Mouse (Mus musculus) adrenal gland, adult (tissue): Measurements from ENCODE around the gene 1700016H13Rik.

Experiments
- DNase-seq, 2 experiments: peaks; one replicate each; pipeline ENCODE4 v3.0.0; 2022 to 2023; ENCODE audit warnings: low spot score in 1 of 2; ENCODE audit not compliant: inconsistent age in 2 of 2

The 1700016H13Rik gene

DNA sequence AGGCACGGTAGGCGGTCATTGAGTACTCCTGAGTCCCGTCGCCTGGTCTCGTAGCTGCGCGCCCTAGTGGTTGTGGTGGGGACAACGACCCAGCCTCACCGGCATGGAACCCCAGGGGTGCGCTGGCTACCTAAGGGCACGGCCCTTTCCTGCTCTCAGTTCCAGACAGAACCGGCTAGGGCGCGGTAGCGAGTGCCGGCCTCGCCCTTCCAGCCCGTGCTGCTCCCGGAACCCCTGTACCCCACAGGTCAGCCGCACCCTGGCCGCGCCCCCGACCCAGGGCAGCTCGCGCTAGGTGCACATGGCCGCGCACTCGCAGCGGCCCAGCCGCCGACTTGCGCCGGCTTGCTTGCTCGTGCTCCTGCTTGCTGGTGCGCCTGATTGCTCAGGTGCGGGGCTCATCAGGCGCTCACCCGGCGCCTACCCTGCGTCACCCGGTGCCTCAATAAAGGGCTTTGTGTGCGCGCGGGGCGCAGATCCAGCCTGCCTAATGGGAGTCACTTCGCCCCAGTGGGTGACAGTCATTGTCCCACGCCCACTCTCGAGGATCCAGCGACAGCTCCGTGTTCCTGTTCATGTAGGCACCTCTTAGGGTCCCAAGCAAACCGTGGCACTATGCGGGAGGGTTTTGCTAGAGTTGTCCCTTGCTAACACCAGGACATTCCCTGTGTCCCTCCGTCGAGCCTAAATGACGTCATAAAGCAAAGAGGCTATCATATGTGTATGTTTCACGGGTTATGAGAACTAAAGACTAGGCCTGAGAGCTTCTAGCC, at the start of gene 1700016H13Rik:
1700016H13Rik (minus strand) TSS at position 665 of the 773 bp plus-strand sequence.
- DNase-seq = peak; percentile 83 to 93

DNA sequence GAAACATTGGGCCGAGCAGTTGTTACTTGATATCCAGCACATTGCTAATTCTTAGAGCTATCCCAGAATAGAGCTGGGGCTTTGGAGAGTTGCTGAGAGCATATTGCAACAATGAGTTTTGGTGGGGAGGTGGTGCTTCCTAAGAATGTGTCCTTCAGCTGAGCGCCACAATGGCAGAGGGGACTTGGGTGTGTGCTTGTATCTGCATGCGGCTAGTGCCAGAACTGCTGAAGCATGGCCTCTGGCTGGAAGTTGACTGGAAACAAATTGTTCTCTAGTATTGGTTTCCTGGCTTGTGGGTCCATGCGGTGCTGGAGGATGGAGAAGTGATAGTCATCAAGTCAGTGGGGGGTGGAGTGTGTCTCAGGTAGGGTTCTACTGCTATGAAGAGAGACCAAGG, 49.5 kb upstream of the 1700016H13Rik start:
- no peak for DNase-seq

DNA sequence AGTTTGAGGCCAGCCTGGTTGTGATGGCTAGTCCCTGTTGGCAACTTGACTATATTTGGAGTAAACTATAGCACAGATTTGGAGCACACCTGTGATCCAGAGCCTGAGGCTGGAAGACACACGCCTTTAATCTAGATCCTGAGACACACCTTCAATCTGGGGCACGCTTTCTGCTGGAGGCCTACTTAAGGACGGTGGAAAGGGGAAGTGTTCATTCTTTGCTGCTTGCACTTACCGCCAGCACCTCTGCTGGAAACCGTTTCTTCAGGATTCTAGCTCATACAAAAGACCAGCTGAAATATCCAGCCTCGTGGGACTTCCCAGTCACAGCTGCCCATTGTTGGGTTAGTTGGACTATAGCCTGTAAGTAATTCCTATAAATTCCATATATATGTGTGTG, 46.7 kb upstream of the 1700016H13Rik start:
- DNase-seq = no peak

DNA sequence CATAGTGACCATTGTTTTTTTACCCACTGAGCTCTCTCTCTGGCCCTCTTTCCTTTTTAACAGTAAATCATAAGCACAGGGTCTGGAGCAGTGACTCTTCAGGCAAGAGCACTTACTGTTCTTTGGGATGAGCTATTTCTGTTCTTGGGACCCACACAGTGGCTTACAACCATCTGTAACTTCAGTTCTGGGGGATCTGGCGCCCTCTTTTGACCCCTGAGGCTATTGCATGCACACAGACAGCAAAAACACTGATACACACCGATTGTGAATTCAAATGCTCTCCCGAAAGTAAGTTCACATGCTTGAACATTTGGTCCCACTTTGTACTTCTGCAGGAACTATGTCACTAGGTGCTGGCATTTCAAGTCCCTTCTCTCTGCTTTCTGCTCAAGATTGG, 45.7 kb upstream of the 1700016H13Rik start:
- DNase-seq = no peak

DNA sequence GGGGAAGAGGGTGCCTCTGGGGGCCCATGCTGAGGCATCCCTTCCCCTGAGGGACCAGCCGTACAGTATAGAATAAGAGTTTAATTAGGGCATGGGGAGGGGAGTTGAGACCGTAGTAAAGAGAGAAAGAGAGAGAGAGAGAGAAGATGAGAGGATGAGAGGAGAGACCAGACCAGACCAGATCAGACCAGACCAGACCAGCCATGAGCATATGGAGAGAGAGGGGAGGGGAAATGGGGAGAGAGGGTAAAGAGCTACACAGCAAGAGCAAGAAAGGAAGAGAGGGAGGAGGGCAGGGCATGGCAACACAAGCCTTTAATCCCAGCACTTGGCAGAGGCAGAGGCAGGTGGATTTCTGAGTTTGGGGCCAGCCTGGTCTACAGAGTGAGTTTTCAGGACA, 44.9 kb upstream of the 1700016H13Rik start:
- DNase-seq = no peak

DNA sequence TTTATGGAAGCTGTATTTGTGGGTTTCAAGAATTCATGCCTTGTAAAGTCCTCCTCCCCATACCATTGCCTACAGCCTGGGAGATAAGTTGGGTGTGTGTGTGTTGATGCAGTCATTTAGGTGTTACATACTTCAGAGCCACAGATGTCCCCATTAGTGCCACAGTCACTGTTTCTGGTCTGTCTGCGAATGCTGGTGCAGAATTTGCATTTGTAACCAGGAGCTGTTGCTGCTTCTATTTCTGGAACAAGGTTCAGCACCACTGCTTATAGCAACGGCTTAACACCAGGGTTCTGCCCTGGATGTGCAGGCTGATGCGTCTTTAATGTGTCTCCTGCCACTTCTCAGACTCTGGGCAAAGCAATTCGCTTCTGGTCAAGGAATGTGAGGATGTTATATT, 43.7 kb upstream of the 1700016H13Rik start:
- no peak for DNase-seq

DNA sequence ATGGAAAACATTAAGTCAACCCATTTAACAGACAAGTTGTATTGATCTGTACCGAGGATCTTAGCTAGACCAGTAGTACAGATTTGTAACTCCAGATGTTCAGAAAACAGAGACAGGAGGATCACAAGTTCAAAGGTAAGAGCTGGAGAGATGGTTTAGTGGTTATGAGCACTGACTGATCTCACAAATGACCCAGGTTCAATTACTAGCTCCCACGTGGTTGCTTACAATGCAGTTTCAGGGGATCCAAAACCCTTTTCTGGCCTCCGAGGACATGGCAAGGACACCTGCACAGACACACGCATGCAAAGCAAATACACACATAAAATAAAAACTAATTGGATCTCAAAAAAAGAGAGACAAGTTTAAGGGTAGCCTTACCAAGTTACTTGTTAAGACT, 42.8 kb upstream of the 1700016H13Rik start:
- DNase-seq = no peak

DNA sequence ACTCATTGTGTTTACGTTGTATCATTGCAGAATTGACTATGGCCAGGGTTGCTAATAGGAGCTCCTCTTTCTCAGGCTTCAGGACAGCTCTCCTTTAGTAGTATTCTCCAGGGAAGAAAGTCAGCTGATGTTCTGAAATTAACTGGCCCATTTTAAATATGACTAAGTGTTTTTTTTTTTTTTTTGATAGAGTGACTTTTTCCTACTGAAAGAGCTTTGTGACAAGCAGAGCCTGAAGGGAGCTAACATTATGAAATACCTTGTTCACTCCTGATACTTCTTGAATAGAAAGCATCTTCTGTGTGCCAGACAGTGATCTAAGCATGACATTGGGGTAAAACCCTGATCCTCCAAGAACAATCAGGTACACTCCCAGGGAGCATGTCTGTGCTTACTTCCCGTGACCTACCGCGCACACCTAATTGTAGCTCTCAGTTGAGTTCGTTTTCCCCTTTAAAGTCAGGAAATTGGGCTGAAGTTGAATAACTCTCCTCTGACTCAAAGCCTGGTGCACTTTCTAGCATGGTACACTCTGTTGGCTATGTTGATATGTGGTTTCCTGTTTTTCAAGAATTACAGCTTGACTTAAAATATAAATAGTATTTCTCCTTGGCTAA, 42.2 kb upstream of the 1700016H13Rik start:
- peak in 1 of 2 experiments; percentile 48 for DNase-seq

DNA sequence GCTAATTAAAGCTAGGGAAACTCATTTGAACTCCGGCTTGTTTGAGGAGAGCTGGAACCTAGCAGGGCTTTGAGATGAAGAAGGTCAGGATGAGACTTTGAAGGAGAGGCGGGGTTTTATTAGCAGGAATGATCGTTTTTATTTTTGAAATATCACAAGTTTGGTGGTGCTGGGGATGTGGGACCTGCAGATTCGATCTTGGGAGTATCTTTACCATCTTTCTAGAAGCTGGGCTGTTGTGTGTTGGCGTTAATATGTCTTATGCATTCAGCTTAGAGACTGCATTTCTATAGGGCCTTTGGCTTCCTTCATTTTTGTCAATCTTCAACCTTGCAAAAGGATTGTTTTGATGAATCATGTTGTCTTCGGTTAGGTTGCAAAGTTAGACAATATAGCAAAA, 38.3 kb upstream of the 1700016H13Rik start:
- no peak for DNase-seq

DNA sequence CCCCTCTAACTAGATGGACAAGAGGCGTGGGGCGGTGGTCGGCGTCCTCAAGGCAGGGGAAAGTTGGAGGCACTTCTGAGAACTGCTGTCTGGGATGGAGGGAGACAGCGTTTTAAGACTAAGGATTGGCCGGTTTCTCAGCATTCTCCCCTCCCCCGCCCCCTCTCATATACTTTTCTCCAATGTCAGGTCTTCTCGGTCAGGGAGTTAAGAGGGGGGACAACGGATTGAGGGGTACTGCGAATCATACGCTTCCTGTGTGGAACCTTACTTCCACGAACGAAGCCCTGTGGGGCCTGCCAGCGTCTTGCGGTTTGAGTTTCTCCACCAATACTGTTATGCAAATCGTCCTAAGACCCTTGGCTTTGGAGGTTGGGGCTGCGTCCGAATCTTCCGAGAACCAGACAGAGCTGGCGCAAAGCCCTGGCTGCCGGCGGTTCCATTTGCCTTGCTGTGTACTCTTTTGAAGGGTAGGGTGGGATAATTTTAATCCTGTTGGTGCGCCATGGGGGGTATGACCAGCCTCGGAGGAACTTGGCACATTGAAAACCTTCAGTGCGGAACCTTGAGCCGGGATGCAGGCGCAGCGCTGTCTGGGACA, 37.3 kb upstream of the 1700016H13Rik start:
- peak; percentile 40 to 82 for DNase-seq

DNA sequence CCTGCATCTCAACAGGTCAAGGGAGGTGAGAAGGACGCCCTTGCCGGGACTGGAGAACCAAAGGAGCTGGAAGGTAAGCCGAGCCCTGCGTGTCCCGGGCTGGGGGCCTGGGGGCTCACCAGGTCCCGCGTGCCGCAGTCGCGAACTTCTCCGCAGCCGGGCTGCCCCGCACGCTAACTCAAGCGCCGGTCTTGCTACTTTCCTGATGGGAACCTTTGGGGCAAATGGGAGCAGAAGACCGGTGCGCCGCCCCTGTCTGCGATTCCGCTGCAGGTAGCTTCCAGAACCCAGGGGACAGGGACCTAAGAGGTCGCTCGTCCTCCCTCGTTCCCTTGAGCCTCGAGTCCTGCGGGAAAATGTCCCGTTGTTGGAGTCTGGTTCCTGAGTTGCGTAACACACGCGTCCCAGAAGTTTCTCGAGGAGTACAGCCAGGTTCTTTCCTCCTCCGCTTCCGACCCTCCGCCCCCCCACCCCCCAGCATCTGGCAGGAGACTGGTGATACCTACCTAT, 36.8 kb upstream of the 1700016H13Rik start:
- DNase-seq = no peak

DNA sequence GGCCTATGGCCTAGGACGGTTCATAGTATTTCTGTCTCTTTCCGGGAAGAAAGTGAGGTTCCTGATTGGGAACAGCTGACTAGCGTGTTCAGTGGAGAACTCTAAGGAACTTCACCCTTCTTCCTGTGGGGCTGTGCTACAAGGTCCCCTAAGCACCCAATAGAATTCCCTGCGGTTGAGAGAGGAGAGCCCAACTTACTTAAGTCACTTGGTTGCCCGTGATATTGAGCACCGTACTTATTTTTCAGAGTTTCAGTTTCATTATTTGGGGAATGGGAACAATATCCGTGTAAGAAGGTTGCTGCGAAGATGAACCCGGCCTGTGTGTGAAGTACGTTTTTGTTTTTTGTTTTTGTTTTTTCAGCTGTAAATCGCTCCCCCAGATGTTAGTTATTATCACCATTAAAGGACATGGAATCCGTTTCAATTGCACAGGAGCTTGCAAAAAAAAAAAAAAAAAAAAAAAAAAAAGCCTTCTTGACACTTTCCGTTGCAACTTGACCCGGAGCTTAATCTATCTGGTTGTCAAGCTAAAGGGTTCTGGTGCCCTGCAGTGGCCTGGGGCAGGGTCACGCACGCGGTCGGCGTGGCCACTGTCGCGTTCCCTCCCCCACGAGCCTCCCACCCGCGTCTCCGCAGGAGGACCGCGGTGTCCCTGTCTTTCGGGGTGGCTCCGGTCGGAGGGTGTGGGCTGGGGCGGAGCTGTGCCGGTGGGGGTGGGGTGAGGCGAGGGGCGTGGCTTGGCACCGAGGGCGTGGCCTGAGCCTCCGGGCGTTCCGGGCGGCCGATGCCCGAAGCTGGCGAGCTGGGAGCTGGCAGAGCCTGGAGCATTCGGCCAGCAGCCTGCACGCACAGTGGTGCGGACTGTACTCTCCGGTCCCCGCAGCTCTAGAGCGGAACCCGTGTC, 36.1 kb upstream of the 1700016H13Rik start, which contains the start of gene Aff1:
Aff1 (plus strand) TSS at position 751 of the 907 bp plus-strand sequence.
- DNase-seq = peak; percentile 95 to 99

DNA sequence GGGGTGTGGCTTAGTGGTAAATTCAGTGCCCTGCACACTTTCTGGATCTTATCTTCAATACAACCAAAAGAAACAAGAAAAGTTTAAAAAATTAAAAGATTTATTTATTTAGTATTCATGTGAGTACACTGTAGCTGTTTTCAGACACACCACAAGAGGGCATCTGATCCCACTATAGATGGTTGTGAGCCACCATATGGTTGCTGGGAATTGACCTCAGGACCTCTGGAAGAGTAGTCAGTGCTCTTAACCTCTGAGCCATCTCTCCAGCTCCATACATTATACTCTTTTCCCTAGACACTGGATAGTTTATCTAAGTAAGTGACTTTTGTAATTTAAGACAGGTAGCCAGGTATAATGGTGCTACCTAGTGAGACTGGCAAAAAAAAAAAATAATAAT, 35.4 kb upstream of the 1700016H13Rik start:
- DNase-seq = peak in 1 of 2 experiments; percentile 41

DNA sequence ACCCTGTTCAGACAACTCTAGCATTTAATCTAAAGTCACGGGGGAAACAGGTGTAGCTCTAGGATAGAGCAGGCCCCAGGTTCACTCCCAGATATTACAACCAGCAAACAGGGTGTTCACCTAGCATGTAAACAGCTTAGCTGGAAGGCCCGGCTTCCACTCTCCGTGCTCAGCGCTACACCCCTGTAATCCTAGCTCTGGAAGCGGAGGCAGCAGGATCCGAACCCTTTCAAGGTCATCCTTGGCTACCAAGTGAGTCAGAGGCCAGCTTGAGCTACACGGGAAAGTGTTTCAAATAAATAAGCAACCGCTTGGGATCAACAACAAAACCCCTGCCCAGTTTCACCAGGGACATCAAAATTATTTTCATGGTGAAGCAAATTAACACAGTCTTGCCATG, 34.4 kb upstream of the 1700016H13Rik start:
- peak; percentile 46 to 74 for DNase-seq

DNA sequence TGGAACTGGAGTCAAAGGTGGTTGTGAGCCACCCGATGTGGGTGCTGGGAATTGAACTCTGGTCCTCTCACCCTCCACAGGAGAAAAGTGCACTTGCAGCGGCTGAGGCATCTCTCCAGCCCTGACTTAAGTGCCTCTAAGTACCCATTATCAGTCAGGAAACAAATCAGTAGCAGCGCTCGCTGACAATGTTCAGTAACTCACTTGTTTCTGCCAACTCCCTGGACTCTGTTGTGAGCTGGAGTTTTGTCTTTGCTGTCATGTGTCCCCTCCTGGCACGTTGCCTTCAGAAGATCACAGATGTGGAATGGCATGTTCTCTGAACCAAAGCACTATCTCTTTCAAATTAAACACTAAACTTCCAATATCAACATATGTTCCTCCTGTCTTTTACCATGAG, 33.8 kb upstream of the 1700016H13Rik start:
- no peak for DNase-seq

DNA sequence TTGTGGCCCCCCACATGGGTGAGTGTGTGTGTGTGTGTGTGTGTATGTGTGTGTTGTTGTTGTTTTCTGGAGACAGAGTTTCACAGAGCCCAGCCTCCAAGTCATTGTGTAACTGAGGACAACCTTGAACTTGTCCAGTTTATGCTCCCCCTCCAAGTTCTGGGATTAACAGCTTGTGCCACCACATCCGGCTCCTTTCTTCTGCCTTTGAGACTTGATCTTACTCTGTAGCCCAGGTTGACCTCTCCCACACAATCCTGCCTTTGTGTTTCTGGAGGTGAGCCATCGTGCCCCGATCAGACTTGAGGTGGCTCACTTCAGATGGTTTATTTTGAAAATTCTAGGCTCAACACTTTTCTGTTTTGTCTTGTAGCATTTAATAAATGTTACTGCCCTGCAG, 26.0 kb upstream of the 1700016H13Rik start:
- DNase-seq = peak in 1 of 2 experiments; percentile 61

DNA sequence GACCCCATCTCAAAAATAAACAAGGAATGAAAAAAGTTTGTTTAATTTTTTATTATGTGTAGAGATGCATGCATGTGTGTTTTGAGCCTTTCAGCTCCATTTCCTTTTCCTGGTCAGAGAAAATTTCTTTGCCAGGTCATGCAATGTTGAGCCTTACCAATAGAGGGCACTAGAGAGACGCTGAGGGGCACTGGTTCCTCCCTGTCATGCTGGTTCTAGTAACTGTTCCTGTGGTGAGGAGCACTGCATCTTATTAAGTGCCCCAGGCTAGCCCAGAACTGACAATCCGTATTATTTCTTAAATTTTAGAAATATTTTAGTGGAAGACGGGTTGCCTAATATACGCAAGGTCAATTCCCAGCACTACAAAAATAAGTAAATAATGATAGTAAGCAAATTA, 24.6 kb upstream of the 1700016H13Rik start:
- DNase-seq = peak; percentile 80 to 95

DNA sequence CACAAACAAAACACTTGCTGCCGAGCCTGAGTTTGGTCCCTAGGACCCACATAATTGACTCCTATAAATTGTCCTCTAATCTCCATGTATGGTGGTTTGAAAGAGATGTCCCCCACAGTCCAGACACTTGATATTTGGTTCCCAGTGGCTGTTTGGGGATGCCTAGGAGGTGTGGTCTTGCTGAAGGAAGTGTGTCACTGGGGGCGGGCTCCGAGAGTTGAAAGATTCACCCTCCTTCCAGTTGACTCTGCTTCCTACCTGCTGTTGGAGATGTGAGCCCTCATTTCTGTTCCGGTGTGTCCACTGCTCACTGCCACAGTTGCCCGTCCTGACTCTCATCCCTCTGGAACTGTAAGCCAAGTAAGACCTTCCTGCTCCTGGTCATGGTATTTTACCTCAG, 23.2 kb upstream of the 1700016H13Rik start:
- no peak for DNase-seq

DNA sequence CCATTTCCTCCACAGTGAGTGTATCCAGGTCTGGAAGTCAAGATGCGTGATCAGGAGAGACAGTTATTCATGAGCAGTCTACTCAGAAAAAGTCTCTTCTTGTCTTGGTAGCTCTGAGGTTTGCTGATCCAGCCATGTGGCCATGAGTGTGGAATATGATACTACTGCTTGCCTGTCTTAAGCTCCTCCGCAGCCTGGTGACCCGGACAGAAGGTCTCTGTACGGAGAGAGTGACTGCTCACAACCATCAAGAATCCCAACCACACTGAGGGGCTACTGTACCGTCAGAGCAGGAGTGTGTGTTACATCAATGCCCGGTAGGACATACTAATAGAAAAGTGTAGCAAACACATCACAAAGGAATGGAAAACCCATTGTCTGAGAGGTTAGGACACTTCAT, 22.1 kb upstream of the 1700016H13Rik start:
- no peak for DNase-seq

DNA sequence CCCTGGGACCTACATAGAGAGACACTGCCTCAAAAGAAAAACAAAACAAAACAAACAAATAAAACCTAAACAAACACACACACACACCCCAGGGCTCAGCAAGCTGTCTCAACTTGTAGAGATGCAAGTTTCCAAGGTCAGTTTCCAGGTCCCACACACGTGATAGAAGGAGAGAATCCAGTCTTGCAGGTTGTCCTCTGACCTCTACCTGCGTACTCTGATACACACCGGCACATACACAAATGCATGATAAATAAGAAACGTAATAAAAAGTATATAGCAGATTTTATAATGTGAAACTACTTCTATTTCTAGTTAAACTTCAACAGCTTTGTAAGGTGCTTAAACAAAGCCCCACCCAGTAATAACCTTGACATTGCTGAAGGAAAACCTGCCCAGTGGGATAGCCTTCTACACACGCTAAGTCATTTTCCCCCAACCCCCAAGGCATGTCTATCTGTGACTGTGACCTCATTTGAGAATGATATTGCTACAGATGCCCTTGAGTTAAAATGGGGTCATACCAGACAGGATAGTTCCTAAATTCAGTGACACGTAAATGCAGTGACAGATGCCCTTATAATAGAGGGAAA, 20.6 kb upstream of the 1700016H13Rik start:
- DNase-seq = peak in 1 of 2 experiments; percentile 66
